Mouse (Mus musculus): ENCODE results near the gene Mknk2.

DNA sequence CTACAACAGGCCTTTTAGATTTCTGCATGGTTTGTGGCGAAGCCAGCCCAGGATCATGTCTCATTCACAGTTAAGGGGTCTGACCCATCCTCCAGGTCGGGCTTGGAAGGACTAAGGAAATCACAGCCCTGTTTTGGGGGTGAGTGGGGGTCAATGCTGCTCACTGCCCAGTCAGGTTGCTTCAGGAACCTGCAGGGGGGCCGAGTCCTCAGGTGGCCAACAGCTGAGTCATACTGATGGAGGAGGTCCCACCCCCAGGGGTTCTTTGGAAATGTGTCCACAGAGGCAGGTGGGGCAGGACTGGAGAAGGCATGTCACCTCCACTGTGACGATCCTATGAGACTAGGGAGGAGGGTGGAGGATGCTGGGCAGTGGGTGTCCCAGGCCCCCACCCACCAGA is 12.5 kb downstream of the Mknk2 start:
- TF ChIP-seq POLR2A (IDR thresholded peaks at IDR 0.05; ENCODE audit: control insufficient read depth, extremely low read depth, insufficient read depth, low read length, poor library complexity), result no peak
- TF ChIP-seq CTCF (IDR thresholded peaks at IDR 0.05; ENCODE audit: borderline replicate concordance, control insufficient read depth, extremely low read depth, insufficient read depth, low read length, poor library complexity), result no peak
